In the genomic region with DNA sequence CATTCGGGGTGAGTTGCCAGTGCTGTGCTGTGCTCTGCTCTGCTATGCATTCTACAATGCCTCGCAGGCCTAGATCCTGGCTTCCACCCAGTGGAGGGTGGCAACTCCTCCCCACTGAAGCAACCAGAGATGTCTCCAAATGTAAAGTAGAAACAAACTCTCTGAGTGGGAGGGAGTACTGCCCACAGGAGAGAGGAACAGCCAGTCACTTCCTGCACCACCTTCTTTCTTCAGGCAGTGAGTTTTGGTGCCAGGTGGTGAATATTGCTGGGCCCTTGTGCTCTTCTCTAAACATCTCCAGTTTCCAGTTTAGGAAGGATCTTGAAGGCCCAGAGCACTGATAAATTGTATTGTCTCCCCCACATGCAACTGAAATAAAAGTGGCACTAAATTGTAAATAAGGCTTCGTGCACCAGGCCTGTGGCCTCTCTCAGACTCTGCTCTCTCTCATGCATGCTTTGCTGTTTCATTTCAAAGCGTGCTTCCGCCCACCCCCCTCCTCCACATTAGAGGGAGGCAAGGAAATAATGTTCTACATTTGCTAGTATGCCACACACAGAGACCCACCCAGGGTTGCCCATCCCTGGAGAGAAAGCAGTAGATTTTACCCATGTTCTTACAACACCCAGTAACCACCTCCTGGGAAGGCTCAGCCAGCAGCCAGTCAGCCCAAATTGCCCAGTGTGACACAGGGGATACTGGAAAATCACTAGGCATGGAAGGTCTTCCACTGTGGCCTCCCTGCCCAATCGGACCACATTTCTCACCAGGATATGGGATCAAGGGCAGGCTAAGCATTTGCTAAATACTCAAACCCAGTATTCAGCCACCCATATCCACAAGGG, we compare ENCODE assay signal across 11 mouse cellular contexts. TPM values are rescaled to one million over a fixed set of nuclear protein-coding genes. Genes with fewer than 3 reads are reported as not detected.
A peak's percentile ranks its signal among the peaks of the same experiment; 100 is the strongest.
DNase-seq lines count a peak whose midpoint lies in the region; ATAC-seq and TF ChIP-seq lines count a peak whose summit lies in the region.
"Had no signal": no experiment of that assay in that cellular context is flagged by ENCODE, and none has a peak within 500 bp of the region (broad histone marks: within the 10 kb centered on the region; RNA-seq: fewer than 3 reads in every experiment).

No protein-coding gene starts in this region.

- no peaks in the 10 kb centered on the region for H3K27me3 ChIP-seq in kidney, postnatal 0 days (ENCODE audit: insufficient read depth, low read length)
- H3K27me3 ChIP-seq in cerebellum, adult 2 months (ENCODE audit: control insufficient read depth, insufficient read depth, low read length) = no peaks in the 10 kb centered on the region
- H3K27me3 ChIP-seq: limb, embryonic 13.5 days; megakaryocyte, embryonic 14.5 days had no signal

- 0 out of 2 replicates have a peak overlapping the region, but pooled peaks have one; percentile 25 for H3K27ac ChIP-seq in kidney, postnatal 0 days
- H3K27ac ChIP-seq in cerebellum, adult 2 months (ENCODE audit: insufficient read depth, low read length) = no peak overlapping the region
- H3K27ac ChIP-seq: hindbrain, postnatal 0 days; limb, embryonic 13.5 days had no signal

- no peak for TF ChIP-seq CTCF in kidney, postnatal 0 days (IDR thresholded peaks at IDR 0.05; ENCODE audit: low read depth)
- TF ChIP-seq CTCF in cerebellum, adult 2 months (IDR thresholded peaks at IDR 0.05; ENCODE audit: borderline replicate concordance, insufficient read depth, low read depth, low read length) = no peak

- WGBS in kidney, postnatal 0 days = 61% methylated on average over 6 of the region's 6 CpGs
- 95% methylated on average over 6 of the region's 6 CpGs for WGBS in cerebellum, adult 2 months

- no peak overlapping the region for H3K4me2 ChIP-seq in kidney, postnatal 0 days (ENCODE audit: low read length)
- H3K4me2 ChIP-seq: limb, embryonic 13.5 days had no signal

- no peaks in the 10 kb centered on the region for H3K36me3 ChIP-seq in kidney, postnatal 0 days (ENCODE audit: insufficient read depth, low read length)
- H3K36me3 ChIP-seq: limb, embryonic 13.5 days had no signal

- peak; percentile 77 for DNase-seq in kidney, postnatal 0 days (ENCODE audit: low spot score)
- DNase-seq in kidney, adult 18-20 months = no peak
- peak; percentile 60 for DNase-seq in CD4-positive, CD25-positive, alpha-beta regulatory T cell, adult 2 months (ENCODE audit: low read depth, low spot score)
- DNase-seq in adipocyte (ENCODE audit: low spot score) = peak; percentile 69
- peak; percentile 77 for DNase-seq in naive thymus-derived CD4-positive, alpha-beta T cell, adult 2 months (ENCODE audit: low read depth)
- DNase-seq in cerebellum, adult 2 months = no peak
- DNase-seq in ovary, postnatal 14 days (ENCODE audit: low spot score) = no peak
- DNase-seq: gastrocnemius, postnatal 36 days had no signal

- H3K9ac ChIP-seq in kidney, postnatal 0 days (ENCODE audit: low read depth, low read length) = no peak overlapping the region
- H3K9ac ChIP-seq: limb, embryonic 13.5 days had no signal

- no peaks in the 10 kb centered on the region for H3K9me3 ChIP-seq in kidney, postnatal 0 days (replicated peaks; ENCODE audit: low read length)
- H3K9me3 ChIP-seq: limb, embryonic 13.5 days; megakaryocyte, embryonic 14.5 days had no signal

- no peak for TF ChIP-seq POLR2A in cerebellum, adult 2 months (IDR thresholded peaks at IDR 0.05; ENCODE audit: borderline replicate concordance, insufficient read depth, low read length)

- H3K4me1 ChIP-seq in kidney, postnatal 0 days (replicated peaks; ENCODE audit: insufficient read depth, low read length) = peaks cover 10% of the 10 kb centered on the region; the same call in 1 of the 2 replicates
- H3K4me1 ChIP-seq in cerebellum, adult 2 months (ENCODE audit: control insufficient read depth, insufficient read depth, low read length) = peaks cover 34% of the 10 kb centered on the region

- no peak overlapping the region for H3K4me3 ChIP-seq in kidney, postnatal 0 days (replicated peaks; ENCODE audit: low read depth, low read length)
- H3K4me3 ChIP-seq in cerebellum, adult 2 months (replicated peaks; ENCODE audit: insufficient read depth, low read depth, low read length) = no peak overlapping the region
- H3K4me3 ChIP-seq: limb, embryonic 13.5 days; megakaryocyte, embryonic 14.5 days had no signal

- ATAC-seq in kidney, postnatal 0 days (replicated peaks; ENCODE audit: low FRiP score, low read depth) = peak; percentile 12; the same call in 1 of the 2 replicates
- ATAC-seq: hindbrain, postnatal 0 days had no signal

RNA-seq across cellular contexts. Expression of gene Pemt, which starts 13.5 kb away (rescaled TPM):
- polyA plus RNA-seq in kidney, postnatal 0 days (2015; fragmentation: Nextera tagmentation; extraction: Ambion mirVana) = 10.2 and 13.4 TPM in 2 replicates
- 6.8 and 7.5 TPM in 2 replicates for polyA plus RNA-seq in cerebellum, adult 2 months (2012; rRNA removed)

Comparison
In these comparisons a context has a peak if more than half of its experiments do, and no peak if none do; other contexts are left out.
1. DNase-seq: peak in kidney, postnatal 0 days (single experiment), CD4-positive, CD25-positive, alpha-beta regulatory T cell, adult 2 months (single experiment), adipocyte (single experiment) and naive thymus-derived CD4-positive, alpha-beta T cell, adult 2 months (single experiment); none in kidney, adult 18-20 months (single experiment), cerebellum, adult 2 months (0 of 2) and ovary, postnatal 14 days (single experiment).